Mouse (Mus musculus): ENCODE results near the gene Sertad1.
A peak's percentile ranks its signal among the peaks of the same experiment; 100 is the strongest.

DNA sequence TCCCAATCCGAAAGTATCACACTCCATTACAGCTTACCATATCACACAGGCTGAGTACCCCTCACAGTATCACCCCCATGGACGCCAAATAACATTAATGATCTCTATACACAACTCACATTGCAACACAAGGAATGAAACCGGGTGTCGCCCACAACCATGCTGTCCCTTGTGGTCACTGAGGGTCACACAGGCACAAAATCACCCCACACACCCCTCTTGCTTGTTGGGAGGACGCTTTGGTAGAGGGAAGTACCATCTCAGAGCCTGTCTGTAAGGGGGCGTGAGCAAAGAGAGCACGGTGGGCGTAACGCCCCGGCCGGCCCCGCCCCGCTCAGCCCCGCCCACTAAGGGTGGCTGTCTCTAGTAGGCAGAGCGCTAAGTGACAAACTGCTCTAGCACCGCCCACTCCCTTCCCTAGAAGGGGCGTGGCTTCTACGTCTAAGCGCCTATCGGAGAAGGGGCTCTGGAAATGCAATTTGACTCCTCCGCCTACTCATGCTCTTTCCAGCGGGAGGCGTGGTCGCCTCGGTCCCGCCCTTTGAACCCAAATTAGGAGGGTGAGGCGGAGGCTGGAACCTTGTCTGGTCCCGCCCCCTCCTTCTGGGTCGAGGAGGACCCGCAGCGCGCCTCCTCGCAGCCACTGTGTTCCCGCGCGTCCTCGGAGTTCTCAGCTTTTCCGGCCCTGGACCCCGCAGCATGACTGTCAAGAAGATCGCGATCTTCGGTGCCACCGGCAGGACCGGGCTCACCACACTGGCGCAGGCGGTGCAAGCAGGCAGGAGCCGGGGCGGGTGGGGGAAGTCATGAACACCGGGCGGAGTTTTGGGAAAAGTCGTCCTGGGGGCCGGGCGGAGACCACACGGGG lies 39.1 kb upstream of the Sertad1 start, which contains the start of the genes Sptbn4 and Blvrb:
- TF ChIP-seq POLR2A (IDR thresholded peaks at IDR 0.05; ENCODE audit: extremely low read depth, insufficient read depth, low read length) (0 out of 2 replicates have a peak, but pooled peaks have one; percentile 46), CTCF (IDR thresholded peaks at IDR 0.05; ENCODE audit: extremely low read depth, insufficient read depth, low read length) (0 out of 2 replicates have a peak, but pooled peaks have one; percentile 0)

All from cortical plate, adult 2 months (tissue).